Mouse (Mus musculus): ENCODE results near the gene Atp6v1b1.

DNA sequence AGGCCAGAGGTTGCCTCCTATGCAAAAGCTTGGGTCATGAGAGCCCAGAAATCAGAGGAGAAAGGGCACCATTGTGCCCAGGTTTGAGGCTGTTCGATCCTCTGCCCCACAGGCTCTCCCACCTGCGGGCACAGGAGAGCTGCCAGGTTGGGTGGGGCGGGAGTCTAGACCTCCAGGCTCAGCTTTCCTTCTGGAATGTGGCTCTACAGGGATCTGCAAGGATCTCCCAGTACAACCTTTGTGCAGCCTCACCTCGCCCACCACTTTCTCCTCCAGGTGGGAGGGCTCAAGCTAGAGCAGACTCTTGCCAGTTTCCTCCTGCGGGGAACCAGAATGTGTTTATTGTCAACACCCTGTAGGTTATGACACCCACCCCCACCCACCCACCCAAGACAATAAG lies 1.8 kb downstream of the Atp6v1b1 start:
- TF ChIP-seq CTCF (IDR thresholded peaks at IDR 0.05; ENCODE audit: low read depth, low read length), result no peak
- no peak for TF ChIP-seq POLR2A (IDR thresholded peaks at IDR 0.05; ENCODE audit: borderline replicate concordance, low read depth, low read length)

Measured in bone marrow macrophage, adult 2 months (primary cell).